Mouse (Mus musculus) cortical plate, adult 2 months (tissue): ENCODE data around the gene Itk.

Experiments
- CTCF ChIP-seq: fragments of 200-500 bp; IDR thresholded peaks from 2 replicates; pipeline ENCODE4 v1.5.1; 2011; ENCODE audit warnings: mild to moderate bottlenecking, control low read depth, low read length; ENCODE audit not compliant: insufficient read depth; ENCODE audit errors: extremely low read depth
- POLR2A ChIP-seq: fragments of 200-500 bp; IDR thresholded peaks from 2 replicates; pipeline ENCODE4 v1.6.1; 2011; ENCODE audit warnings: mild to moderate bottlenecking, low read length, control low read depth; ENCODE audit not compliant: insufficient read depth; ENCODE audit errors: extremely low read depth

DNA sequence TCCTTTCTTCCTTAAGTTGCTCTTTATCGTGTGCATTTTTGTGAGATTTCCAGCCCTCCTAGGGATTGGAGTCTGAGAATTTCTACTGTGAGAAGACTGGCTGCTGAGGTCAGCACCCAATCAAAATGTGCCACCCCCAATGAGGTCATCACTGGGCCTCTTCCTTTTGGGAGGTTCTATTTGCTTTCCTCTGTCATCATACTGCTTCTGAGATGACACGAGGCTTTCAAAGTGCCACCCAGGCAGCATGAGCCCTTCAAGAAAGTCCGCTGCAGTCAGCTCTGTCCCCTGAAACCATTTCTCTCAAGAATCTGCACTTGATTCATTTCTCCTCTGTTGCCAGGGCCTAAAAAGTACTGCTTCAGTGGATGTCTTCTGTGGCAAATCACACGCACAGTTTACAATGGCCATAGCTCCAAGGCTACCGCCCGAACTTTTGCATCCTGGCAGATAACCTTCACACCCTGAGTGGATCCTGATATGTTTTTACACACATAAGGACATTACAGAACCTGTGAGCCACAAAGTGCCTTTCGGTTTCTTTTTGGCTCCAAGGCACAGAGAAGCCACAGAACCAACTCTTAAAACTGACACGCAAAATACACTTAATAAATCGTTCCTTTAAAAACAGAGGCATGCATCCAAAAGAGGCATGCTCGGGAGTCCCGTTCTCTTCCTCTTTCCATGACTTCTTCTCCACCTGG is 80.9 kb downstream of the Itk start:
- TF ChIP-seq CTCF (no peak), POLR2A (no peak)
